20 mouse cellular contexts compared by ENCODE assay signal in genomic region chr13:5897176-5897959, GRCm38 (mm10). TPM values are rescaled to one million over a fixed set of nuclear protein-coding genes. Genes with fewer than 3 reads are reported as not detected.
DNase-seq lines count a peak whose midpoint lies in the region; ATAC-seq lines count a peak whose summit lies in the region.
"Had no signal": no experiment of that assay in that cellular context is flagged by ENCODE, and none has a peak within 500 bp of the region (broad histone marks: within the 10 kb centered on the region; RNA-seq: fewer than 3 reads in every experiment).

No protein-coding gene starts in this region.

- peaks cover 11% of the 10 kb centered on the region; the same call in 1 of the 2 replicates for H3K4me1 ChIP-seq in hindbrain, embryonic 10.5 days (replicated peaks)
- H3K4me1 ChIP-seq in hindbrain, embryonic 13.5 days (replicated peaks) = no peaks in the 10 kb centered on the region; the same call in 1 of the 2 replicates
- H3K4me1 ChIP-seq: hindbrain, embryonic 15.5 days; limb, embryonic 12.5 days; midbrain, embryonic 15.5 days had no signal

- no peaks in the 10 kb centered on the region for H3K9me3 ChIP-seq in hindbrain, embryonic 10.5 days
- no peaks in the 10 kb centered on the region for H3K9me3 ChIP-seq in hindbrain, embryonic 13.5 days
- H3K9me3 ChIP-seq: hindbrain, embryonic 15.5 days; limb, embryonic 12.5 days; midbrain, embryonic 15.5 days had no signal

- ATAC-seq in hindbrain, embryonic 13.5 days (ENCODE audit: low FRiP score) = no peak
- no peak for ATAC-seq in cerebellum, adult (ENCODE audit: insufficient number of reproducible peaks, low FRiP score, low TSS enrichment)
- ATAC-seq: midbrain, embryonic 15.5 days had no signal

- H3K9ac ChIP-seq in hindbrain, embryonic 13.5 days = no peak overlapping the region
- H3K9ac ChIP-seq: hindbrain, embryonic 15.5 days; limb, embryonic 12.5 days; liver, embryonic 14.5 days; midbrain, embryonic 15.5 days had no signal

- H3K4me3 ChIP-seq in hindbrain, embryonic 10.5 days = no peak overlapping the region
- H3K4me3 ChIP-seq in hindbrain, embryonic 13.5 days = no peak overlapping the region
- H3K4me3 ChIP-seq: hindbrain, embryonic 15.5 days; limb, embryonic 12.5 days; midbrain, embryonic 15.5 days had no signal

- no peak overlapping the region for H3K4me2 ChIP-seq in hindbrain, embryonic 13.5 days
- H3K4me2 ChIP-seq: hindbrain, embryonic 15.5 days; limb, embryonic 12.5 days; midbrain, embryonic 15.5 days had no signal

- H3K27me3 ChIP-seq in hindbrain, embryonic 10.5 days (ENCODE audit: insufficient read depth, poor library complexity, severe bottlenecking) = no peaks in the 10 kb centered on the region
- H3K27me3 ChIP-seq in hindbrain, embryonic 13.5 days = no peaks in the 10 kb centered on the region
- H3K27me3 ChIP-seq: hindbrain, embryonic 15.5 days; limb, embryonic 12.5 days had no signal

- WGBS in hindbrain, embryonic 10.5 days = 72% methylated on average over 14 of the region's 14 CpGs
- 68% methylated on average over 14 of the region's 14 CpGs for WGBS in hindbrain, embryonic 13.5 days

- H3K27ac ChIP-seq in hindbrain, embryonic 10.5 days = no peak overlapping the region
- H3K27ac ChIP-seq in hindbrain, embryonic 13.5 days = no peak overlapping the region
- H3K27ac ChIP-seq: hindbrain, embryonic 15.5 days; limb, embryonic 12.5 days; liver, embryonic 14.5 days; midbrain, embryonic 15.5 days; stomach, postnatal 0 days had no signal

- DNase-seq in embryo, embryonic 11 days = peak; percentile 36
- no peak for DNase-seq in embryo, embryonic 9.5 days (ENCODE audit: extremely low spot score)
- peak; percentile 30 for DNase-seq in hindbrain, embryonic 10.5 days (ENCODE audit: low spot score)
- peak; percentile 44 for DNase-seq in brain, adult 2 months (ENCODE audit: low read depth, low spot score)
- peak; percentile 12 for DNase-seq in heart, postnatal 4 days
- DNase-seq in adrenal gland, postnatal 25 days = no peak
- DNase-seq: cerebellum, adult 18-20 months; cerebellum, postnatal 36 days; gastrocnemius, postnatal 14 days; kidney, adult 11 months; kidney, postnatal 36 days; layer of hippocampus, adult 9-11 months; lung, postnatal 10 days had no signal

- no peaks in the 10 kb centered on the region for H3K36me3 ChIP-seq in hindbrain, embryonic 10.5 days
- no peaks in the 10 kb centered on the region for H3K36me3 ChIP-seq in hindbrain, embryonic 13.5 days
- H3K36me3 ChIP-seq: hindbrain, embryonic 15.5 days; limb, embryonic 12.5 days; midbrain, embryonic 15.5 days had no signal

RNA-seq across cellular contexts. Expression of gene Klf6, which starts 36.1 kb away (rescaled TPM):
- 58.2 and 59.0 TPM in 2 replicates for polyA plus RNA-seq in hindbrain, embryonic 10.5 days (2016; fragmentation: Nextera tagmentation; extraction: Ambion mirVana)
- 70.1 and 78.1 TPM in 2 replicates for polyA plus RNA-seq in hindbrain, embryonic 13.5 days (2015; fragmentation: Nextera tagmentation; extraction: Ambion mirVana)
- 10 to 100 TPM; 62.0 to 68.7 TPM for total RNA-seq in heart, postnatal 4 days (2021)
- total RNA-seq in adrenal gland, postnatal 25 days (2021) = 30.6 and 37.6 TPM in 2 replicates

Comparison
In these comparisons a context has a peak if more than half of its experiments do, and no peak if none do; other contexts are left out.
1. DNase-seq: peak in embryo, embryonic 11 days (single experiment), hindbrain, embryonic 10.5 days (single experiment), brain, adult 2 months (single experiment) and heart, postnatal 4 days (single experiment); none in embryo, embryonic 9.5 days (single experiment) and adrenal gland, postnatal 25 days (single experiment).